Mouse (Mus musculus): ENCODE measurements at regions not wholly inside any gene's neighbourhood (a gene's known extent, or its start where the extent isn't known, plus 50 kb on each side); places are given as distances from the start of the nearest gene placed in this dataset.
A peak's percentile ranks its signal among the peaks of the same experiment; 100 is the strongest.

GRCm38 (mm10) chr13:106738011-106738410 lies 198.7 kb downstream of the Ipo11 start:
- Histone ChIP-seq H3K27me3 (ENCODE audit: control insufficient read depth, insufficient read depth, low read length, poor library complexity, severe bottlenecking) (no peaks in the 10 kb centered on the region), H3K36me3 (ENCODE audit: control insufficient read depth, insufficient read depth, low read length, poor library complexity, severe bottlenecking) (no peaks in the 10 kb centered on the region)
- no peak for DNase-seq (ENCODE audit: low read depth, low spot score)

- Histone ChIP-seq H3K36me3 (ENCODE audit: control insufficient read depth, insufficient read depth, low read length, poor library complexity, severe bottlenecking) (no peaks in the 10 kb centered on the region), H3K27me3 (ENCODE audit: control insufficient read depth, insufficient read depth, low read length, poor library complexity, severe bottlenecking) (no peaks in the 10 kb centered on the region)
- DNase-seq (ENCODE audit: low read depth, low spot score): no peak
Observed at GRCm38 (mm10) chr13:106734323-106734722, 202.4 kb downstream of the Ipo11 start.

GRCm38 (mm10) chr13:106732906-106733305 lies 203.9 kb downstream of the Ipo11 start:
- Histone ChIP-seq H3K27me3 (ENCODE audit: control insufficient read depth, insufficient read depth, low read length, poor library complexity, severe bottlenecking) (no peaks in the 10 kb centered on the region), H3K36me3 (ENCODE audit: control insufficient read depth, insufficient read depth, low read length, poor library complexity, severe bottlenecking) (no peaks in the 10 kb centered on the region)
- DNase-seq (ENCODE audit: low read depth, low spot score): no peak

- DNase-seq (ENCODE audit: low read depth, low spot score): no peak
- no peaks in the 10 kb centered on the region for H3K36me3 ChIP-seq (ENCODE audit: control insufficient read depth, insufficient read depth, low read length, poor library complexity, severe bottlenecking)
- H3K27me3 ChIP-seq (ENCODE audit: control insufficient read depth, insufficient read depth, low read length, poor library complexity, severe bottlenecking): no peaks in the 10 kb centered on the region
Observed at GRCm38 (mm10) chr13:106723315-106723714, 213.4 kb downstream of the Ipo11 start.

GRCm38 (mm10) chr13:106721167-106721566 lies 215.6 kb downstream of the Ipo11 start:
- no peaks in the 10 kb centered on the region for H3K36me3 ChIP-seq (ENCODE audit: control insufficient read depth, insufficient read depth, low read length, poor library complexity, severe bottlenecking)
- H3K27me3 ChIP-seq (ENCODE audit: control insufficient read depth, insufficient read depth, low read length, poor library complexity, severe bottlenecking): no peaks in the 10 kb centered on the region
- DNase-seq (ENCODE audit: low read depth, low spot score): peak; percentile 17

- DNase-seq (ENCODE audit: low read depth, low spot score): peak; percentile 52
- no peaks in the 10 kb centered on the region for H3K27me3 ChIP-seq (ENCODE audit: control insufficient read depth, insufficient read depth, low read length, poor library complexity, severe bottlenecking)
- H3K36me3 ChIP-seq (ENCODE audit: control insufficient read depth, insufficient read depth, low read length, poor library complexity, severe bottlenecking): no peaks in the 10 kb centered on the region
Observed at GRCm38 (mm10) chr13:106715771-106716170, 221.0 kb downstream of the Ipo11 start.

GRCm38 (mm10) chr13:106715234-106715633 lies 221.5 kb downstream of the Ipo11 start:
- Histone ChIP-seq H3K36me3 (ENCODE audit: control insufficient read depth, insufficient read depth, low read length, poor library complexity, severe bottlenecking) (no peaks in the 10 kb centered on the region), H3K27me3 (ENCODE audit: control insufficient read depth, insufficient read depth, low read length, poor library complexity, severe bottlenecking) (no peaks in the 10 kb centered on the region)
- no peak for DNase-seq (ENCODE audit: low read depth, low spot score)

- Histone ChIP-seq H3K27me3 (ENCODE audit: control insufficient read depth, insufficient read depth, low read length, poor library complexity, severe bottlenecking) (no peaks in the 10 kb centered on the region), H3K36me3 (ENCODE audit: control insufficient read depth, insufficient read depth, low read length, poor library complexity, severe bottlenecking) (no peaks in the 10 kb centered on the region)
- DNase-seq (ENCODE audit: low read depth, low spot score): no peak
Observed at GRCm38 (mm10) chr13:106710580-106710979, 226.2 kb downstream of the Ipo11 start.

GRCm38 (mm10) chr13:106700376-106700775 lies 236.4 kb downstream of the Ipo11 start:
- DNase-seq (ENCODE audit: low read depth, low spot score): no peak
- H3K36me3 ChIP-seq (ENCODE audit: control insufficient read depth, insufficient read depth, low read length, poor library complexity, severe bottlenecking): no peaks in the 10 kb centered on the region
- H3K27me3 ChIP-seq (ENCODE audit: control insufficient read depth, insufficient read depth, low read length, poor library complexity, severe bottlenecking): no peaks in the 10 kb centered on the region

- no peak for DNase-seq (ENCODE audit: low read depth, low spot score)
- Histone ChIP-seq H3K27me3 (ENCODE audit: control insufficient read depth, insufficient read depth, low read length, poor library complexity, severe bottlenecking) (no peaks in the 10 kb centered on the region), H3K36me3 (ENCODE audit: control insufficient read depth, insufficient read depth, low read length, poor library complexity, severe bottlenecking) (no peaks in the 10 kb centered on the region)
Observed at GRCm38 (mm10) chr13:106699957-106700356, 236.8 kb downstream of the Ipo11 start.

- Histone ChIP-seq H3K36me3 (ENCODE audit: control insufficient read depth, insufficient read depth, low read length, poor library complexity, severe bottlenecking) (no peaks in the 10 kb centered on the region), H3K27me3 (ENCODE audit: control insufficient read depth, insufficient read depth, low read length, poor library complexity, severe bottlenecking) (no peaks in the 10 kb centered on the region)
- DNase-seq (ENCODE audit: low read depth, low spot score): no peak
Observed at GRCm38 (mm10) chr13:106691787-106692571, 244.8 kb downstream of the Ipo11 start.

GRCm38 (mm10) chr13:106690125-106690524 lies 246.6 kb downstream of the Ipo11 start:
- Histone ChIP-seq H3K27me3 (ENCODE audit: control insufficient read depth, insufficient read depth, low read length, poor library complexity, severe bottlenecking) (no peaks in the 10 kb centered on the region), H3K36me3 (ENCODE audit: control insufficient read depth, insufficient read depth, low read length, poor library complexity, severe bottlenecking) (no peaks in the 10 kb centered on the region)
- DNase-seq (ENCODE audit: low read depth, low spot score): no peak

- Histone ChIP-seq H3K27me3 (ENCODE audit: control insufficient read depth, insufficient read depth, low read length, poor library complexity, severe bottlenecking) (no peaks in the 10 kb centered on the region), H3K36me3 (ENCODE audit: control insufficient read depth, insufficient read depth, low read length, poor library complexity, severe bottlenecking) (no peaks in the 10 kb centered on the region)
- no peak for DNase-seq (ENCODE audit: low read depth, low spot score)
Observed at GRCm38 (mm10) chr13:106689618-106690017, 247.1 kb downstream of the Ipo11 start.

- H3K36me3 ChIP-seq (ENCODE audit: control insufficient read depth, insufficient read depth, low read length, poor library complexity, severe bottlenecking): no peaks in the 10 kb centered on the region
Observed at GRCm38 (mm10) chr13:106689051-106689450, 247.7 kb downstream of the Ipo11 start.

GRCm38 (mm10) chr13:106669665-106670064 lies 267.1 kb downstream of the Ipo11 start:
- no peaks in the 10 kb centered on the region for H3K27me3 ChIP-seq (ENCODE audit: control insufficient read depth, insufficient read depth, low read length, poor library complexity, severe bottlenecking)
- DNase-seq (ENCODE audit: low read depth, low spot score): no peak
- no peaks in the 10 kb centered on the region for H3K36me3 ChIP-seq (ENCODE audit: control insufficient read depth, insufficient read depth, low read length, poor library complexity, severe bottlenecking)

More at GRCm38 (mm10) chr13:106689051-106689450, 247.7 kb downstream of the Ipo11 start:
- no peaks in the 10 kb centered on the region for H3K27me3 ChIP-seq (ENCODE audit: control insufficient read depth, insufficient read depth, low read length, poor library complexity, severe bottlenecking)
- DNase-seq (ENCODE audit: low read depth, low spot score): no peak

- Histone ChIP-seq H3K27me3 (ENCODE audit: control insufficient read depth, insufficient read depth, low read length, poor library complexity, severe bottlenecking) (no peaks in the 10 kb centered on the region), H3K36me3 (ENCODE audit: control insufficient read depth, insufficient read depth, low read length, poor library complexity, severe bottlenecking) (no peaks in the 10 kb centered on the region)
- DNase-seq (ENCODE audit: low read depth, low spot score): no peak
Observed at GRCm38 (mm10) chr13:106662195-106662594, 274.6 kb downstream of the Ipo11 start.
